19 mouse cellular contexts compared by ENCODE assay signal in the genomic region with DNA sequence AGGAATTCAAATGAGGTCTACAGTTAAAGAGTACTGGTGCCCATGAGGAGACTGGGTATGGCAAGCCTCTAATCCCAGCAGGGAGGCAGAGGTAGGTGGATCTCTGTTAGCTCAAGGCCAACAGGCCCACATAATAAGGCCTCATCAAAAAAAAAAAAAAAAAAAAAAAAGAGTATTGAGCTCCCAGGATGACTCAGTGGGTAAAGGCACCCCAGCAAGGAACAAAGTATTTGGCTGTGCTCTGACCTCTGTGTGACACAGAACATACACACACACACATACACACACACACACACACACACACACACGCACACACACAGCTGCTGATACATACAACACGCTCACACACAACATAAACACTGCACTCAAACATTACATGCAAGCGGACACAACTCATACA.
"Had no signal": no experiment of that assay in that cellular context is flagged by ENCODE, and none has a peak within 500 bp of the region (broad histone marks: within the 10 kb centered on the region; RNA-seq: fewer than 3 reads in every experiment).

No protein-coding gene starts in this region.

- H3K9ac ChIP-seq: liver, embryonic 13.5 days; liver, embryonic 15.5 days; lung, embryonic 14.5 days; midbrain, embryonic 13.5 days; midbrain, embryonic 15.5 days; neural tube, embryonic 12.5 days; stomach, embryonic 15.5 days had no signal

- H3K27me3 ChIP-seq: liver, embryonic 13.5 days; liver, embryonic 15.5 days; midbrain, embryonic 13.5 days; midbrain, embryonic 15.5 days; neural tube, embryonic 12.5 days; stomach, embryonic 15.5 days had no signal

- ATAC-seq: midbrain, embryonic 13.5 days; midbrain, embryonic 15.5 days had no signal

- H3K27ac ChIP-seq: midbrain, embryonic 13.5 days; midbrain, embryonic 15.5 days; neural tube, embryonic 12.5 days; stomach, embryonic 15.5 days had no signal

- DNase-seq: liver, embryonic 13.5 days; lung, adult 18-20 months; lung, embryonic 14.5 days; lung, postnatal 10 days; lung, postnatal 4 days; retina, postnatal 1 day; right cerebral cortex, adult 18-20 months; right cerebral cortex, postnatal 25 days; right cerebral cortex, postnatal 4 days; thymus, adult 18-20 months; thymus, postnatal 14 days; thymus, postnatal 36 days had no signal

- H3K4me2 ChIP-seq: liver, embryonic 13.5 days; liver, embryonic 15.5 days; lung, embryonic 14.5 days; midbrain, embryonic 11.5 days; midbrain, embryonic 13.5 days; midbrain, embryonic 15.5 days; neural tube, embryonic 12.5 days; stomach, embryonic 15.5 days had no signal

- H3K4me3 ChIP-seq: liver, embryonic 13.5 days; liver, embryonic 15.5 days; megakaryocyte, embryonic 14.5 days; midbrain, embryonic 13.5 days; midbrain, embryonic 15.5 days; neural tube, embryonic 12.5 days; stomach, embryonic 15.5 days had no signal

- H3K9me3 ChIP-seq: liver, embryonic 13.5 days; liver, embryonic 15.5 days; megakaryocyte, embryonic 14.5 days; midbrain, embryonic 13.5 days; midbrain, embryonic 15.5 days; neural tube, embryonic 12.5 days; stomach, embryonic 15.5 days had no signal

- H3K4me1 ChIP-seq: midbrain, embryonic 13.5 days; midbrain, embryonic 15.5 days; neural tube, embryonic 12.5 days had no signal

- H3K36me3 ChIP-seq: liver, embryonic 13.5 days; liver, embryonic 15.5 days; midbrain, embryonic 13.5 days; midbrain, embryonic 15.5 days; neural tube, embryonic 12.5 days; stomach, embryonic 15.5 days had no signal
